Mouse (Mus musculus) colon, adult 2 months (tissue): Measurements from ENCODE around the gene Cul1. TPM values are rescaled to one million over a fixed set of nuclear protein-coding genes. Genes with fewer than 3 reads are reported as not detected.

Experiments
- polyA plus RNA-seq: library from polyadenylated mRNA; depleted of rRNA; stranded (reverse); fragments of >200 nt; gene quantifications from 2 replicates; pipeline ENCODE4 v1.2.3, GENCODE M21; 2012; rRNA removed

Gene Cul1
- polyA plus RNA-seq: 9.0 and 12.6 TPM in 2 replicates

DNA sequence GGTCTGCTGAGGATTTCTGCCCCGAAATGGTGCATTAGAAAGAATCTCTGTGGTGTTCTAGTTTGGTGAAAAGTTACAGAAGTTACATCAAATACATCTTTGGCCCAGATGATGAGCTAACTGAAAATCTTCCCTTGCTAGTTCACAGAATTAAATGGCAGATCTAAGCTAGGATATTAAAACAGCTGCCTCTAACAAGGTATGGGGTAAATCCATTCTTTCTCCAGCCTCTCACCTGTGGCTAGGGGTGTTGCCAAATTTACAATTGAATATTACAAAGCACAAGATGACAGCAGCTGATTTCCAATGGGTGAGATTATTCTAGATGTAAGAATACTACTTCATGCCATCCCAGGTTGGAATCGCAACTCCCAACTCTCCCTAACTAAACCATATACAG, at the start of gene Cul1:
Gene Cul1 (plus strand): TSS at position 301 of the 400 bp plus-strand sequence.

Other genes with a start within 250 kb of the Cul1 start
- 4.6 and 5.1 TPM in 2 replicates for gene Ezh2, start 141.9 kb downstream of the Cul1 start, polyA plus RNA-seq